Mouse (Mus musculus) forebrain, embryonic 12.5 days (tissue): ENCODE measurements around the gene S100a10. TPM values are rescaled to one million over a fixed set of nuclear protein-coding genes. Genes with fewer than 3 reads are reported as not detected.
"Not testable (repeated sequence)": the region's sequence is repeated elsewhere in the genome, so short reads cannot be mapped to it uniquely, and the experiment has no call there.

ENCODE experiments used
- ATAC-seq: fragments of 200-750 bp; cut with Nextera tagmentation; 2 replicates; pipeline ENCODE4 v1.8.0; 2017; ENCODE audit warnings: moderate TSS enrichment; ENCODE audit not compliant: low FRiP score
- H3K27ac ChIP-seq: fragments of 300-500 bp; sonication (generic); 2 replicates; pipeline ENCODE4 v1.5.1; 2016; ENCODE audit warnings: mild to moderate bottlenecking
- H3K27me3 ChIP-seq: fragments of 300-500 bp; sonication (generic); 2 replicates; pipeline ENCODE4 v1.6.1; 2016; ENCODE audit warnings: mild to moderate bottlenecking
- H3K36me3 ChIP-seq: fragments of 300-500 bp; sonication (generic); replicated peaks from 2 replicates; pipeline ENCODE4 v1.6.1; 2016; ENCODE audit warnings: mild to moderate bottlenecking
- H3K4me1 ChIP-seq: fragments of 300-500 bp; sonication (generic); 2 replicates; pipeline ENCODE4 v1.6.1; 2016
- H3K4me2 ChIP-seq: fragments of 300-500 bp; sonication (generic); 2 replicates; pipeline ENCODE4 v1.6.1; 2016; ENCODE audit warnings: mild to moderate bottlenecking, moderate library complexity
- H3K4me3 ChIP-seq: fragments of 300-500 bp; sonication (generic); replicated peaks from 2 replicates; pipeline ENCODE4 v1.5.1; 2016; ENCODE audit warnings: mild to moderate bottlenecking
- H3K9ac ChIP-seq: fragments of 300-500 bp; sonication (generic); 2 replicates; pipeline ENCODE4 v1.6.1; 2016; ENCODE audit warnings: mild to moderate bottlenecking
- H3K9me3 ChIP-seq: fragments of 300-500 bp; sonication (generic); 2 replicates; pipeline ENCODE4 v1.6.1; 2016
- WGBS: fragments of 180-500 bp; shearing (Covaris S2); methylation state at CpG from one replicate; pipeline ENCODE4 v1.1.7; 2016; 5-methylcytosine and 5-hydroxymethylcytosine counted together
- polyA plus RNA-seq: library from polyadenylated mRNA; unstranded; fragments of >200 nt; fragmentation: Nextera tagmentation; extraction: Ambion mirVana; gene quantifications from 2 replicates; pipeline ENCODE4 v1.2.1, GENCODE M21; 2016

S100a10 gene
- polyA plus RNA-seq, 1 experiment from 2014 or later, result 148 TPM

DNA sequence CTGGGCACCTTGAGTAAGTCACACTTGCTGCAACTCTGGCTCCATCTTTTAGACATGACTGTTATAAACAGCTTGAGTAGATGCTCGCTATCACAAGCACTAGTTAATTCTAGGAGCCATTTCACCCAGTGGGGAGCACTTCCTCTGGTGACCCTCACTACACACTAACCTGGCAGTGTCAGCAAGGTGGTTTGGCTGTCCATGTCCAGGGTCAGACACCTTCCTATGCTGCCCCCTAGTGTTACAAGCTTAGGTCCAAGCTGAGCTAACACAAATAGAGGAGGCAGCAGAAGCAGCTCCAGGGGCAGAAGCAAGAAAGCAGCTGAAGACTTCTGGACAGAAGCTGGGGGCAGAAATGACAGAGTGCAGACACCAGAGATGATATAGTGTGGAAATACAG, 38.6 kb downstream of the S100a10 start:
- no peak for ATAC-seq
- H3K9me3 ChIP-seq, result no peaks in the 10 kb centered on the region
- no peak overlapping the region for H3K27ac ChIP-seq
- 58% methylated on average over 1 of the region's 1 CpGs for WGBS
- H3K4me1 ChIP-seq, result peaks cover 6% of the 10 kb centered on the region
- H3K36me3 ChIP-seq, result no peaks in the 10 kb centered on the region
- H3K4me2 ChIP-seq, result no peak overlapping the region
- H3K4me3 ChIP-seq, result no peak overlapping the region
- H3K27me3 ChIP-seq, result 0 out of 2 replicates have a peak, but pooled peaks cover 4% of the 10 kb centered on the region
- H3K9ac ChIP-seq, result no peak overlapping the region

DNA sequence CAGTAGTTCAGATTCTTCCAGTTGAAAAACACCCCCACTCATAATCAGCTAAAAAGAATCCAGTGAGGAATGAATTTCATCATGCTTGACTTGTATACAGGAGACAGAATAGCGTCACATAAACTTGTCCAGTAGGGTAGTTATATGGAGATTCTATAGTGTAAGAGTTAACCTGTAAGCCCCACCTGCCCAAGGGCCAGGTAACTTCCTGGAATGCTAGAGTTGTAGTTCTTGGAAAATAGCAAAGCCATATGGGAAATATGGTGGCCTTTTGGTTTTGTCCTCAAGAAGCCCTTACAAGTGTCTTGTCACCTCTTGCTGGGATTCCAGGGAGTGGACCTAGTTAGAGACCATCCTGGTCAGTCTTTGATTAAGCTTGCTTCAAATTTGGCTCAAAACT, 41.8 kb downstream of the S100a10 start:
- 78% methylated on average over 1 of the region's 1 CpGs for WGBS
- Histone ChIP-seq H3K36me3 (no peaks in the 10 kb centered on the region), H3K4me2 (no peak overlapping the region), H3K27me3 (0 out of 2 replicates have a peak, but pooled peaks cover 4% of the 10 kb centered on the region), H3K4me3 (no peak overlapping the region), H3K9me3 (no peaks in the 10 kb centered on the region), H3K27ac (no peak overlapping the region), H3K4me1 (peaks cover 6% of the 10 kb centered on the region), H3K9ac (no peak overlapping the region)
- ATAC-seq, result no peak

DNA sequence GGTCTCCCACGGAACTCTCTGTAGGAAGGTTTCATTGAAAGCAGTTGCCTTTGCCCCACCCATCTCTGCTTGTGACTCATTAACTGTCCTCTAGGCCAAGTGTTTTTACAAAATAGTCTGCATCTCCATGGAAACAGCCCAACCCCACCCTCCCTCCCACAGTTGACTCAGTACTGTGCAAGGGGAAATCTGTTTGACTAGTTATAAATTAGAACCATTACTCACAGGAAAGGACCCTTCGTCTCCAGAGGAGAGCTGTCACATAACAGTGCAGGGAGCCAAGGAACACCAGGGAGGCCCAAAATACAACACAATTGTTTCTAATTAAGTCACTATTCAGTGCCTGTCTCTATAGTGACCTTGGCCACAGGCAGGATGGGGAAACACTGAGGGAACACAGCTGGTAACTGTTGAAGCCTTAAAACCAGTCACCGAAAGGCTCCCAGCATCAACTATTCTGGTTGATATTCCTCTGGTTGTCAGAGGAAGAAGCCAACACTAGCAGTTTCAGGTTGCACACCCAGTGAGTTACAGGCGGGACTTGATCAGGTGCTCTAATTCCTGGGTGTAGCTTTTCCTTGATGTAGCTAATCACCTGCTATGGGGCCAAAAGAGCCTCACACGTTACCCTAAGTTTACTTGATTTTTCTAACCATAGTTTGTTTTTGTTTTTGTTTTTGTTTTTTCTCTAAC, 42.5 kb downstream of the S100a10 start:
- Histone ChIP-seq H3K9ac (no peak overlapping the region), H3K36me3 (no peaks in the 10 kb centered on the region), H3K4me3 (no peak overlapping the region), H3K9me3 (no peaks in the 10 kb centered on the region), H3K27me3 (0 out of 2 replicates have a peak, but pooled peaks cover 4% of the 10 kb centered on the region), H3K4me2 (no peak overlapping the region), H3K4me1 (peaks cover 6% of the 10 kb centered on the region), H3K27ac (no peak overlapping the region)
- 39% methylated on average over 5 of the region's 5 CpGs for WGBS
- peak; percentile 63; the same call in 1 of the 2 replicates for ATAC-seq

DNA sequence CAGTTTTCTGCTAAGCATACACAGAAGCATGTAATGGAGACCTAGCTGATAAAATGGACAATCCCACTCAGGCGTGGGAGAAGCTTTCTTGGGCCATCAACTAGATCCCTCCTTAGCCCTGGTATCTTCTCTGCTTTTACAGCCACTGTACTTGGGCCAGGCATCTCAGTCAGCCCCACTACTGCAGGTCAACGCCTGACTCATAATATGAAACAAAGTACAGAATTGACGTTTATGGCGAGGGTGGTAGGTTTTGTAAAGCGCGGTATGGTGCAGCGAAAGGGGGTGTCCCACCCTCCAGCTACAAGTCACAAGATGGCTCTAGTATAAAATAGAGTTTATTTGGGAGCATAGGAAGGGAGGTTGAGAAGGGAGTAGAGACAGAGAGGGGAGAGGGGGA, 43.1 kb downstream of the S100a10 start:
- Histone ChIP-seq H3K27ac (no peak overlapping the region), H3K4me2 (no peak overlapping the region), H3K27me3 (0 out of 2 replicates have a peak, but pooled peaks cover 4% of the 10 kb centered on the region), H3K9ac (no peak overlapping the region), H3K4me1 (peaks cover 6% of the 10 kb centered on the region), H3K4me3 (no peak overlapping the region), H3K9me3 (no peaks in the 10 kb centered on the region), H3K36me3 (no peaks in the 10 kb centered on the region)
- ATAC-seq, result no peak
- 93% methylated on average over 7 of the region's 7 CpGs for WGBS

DNA sequence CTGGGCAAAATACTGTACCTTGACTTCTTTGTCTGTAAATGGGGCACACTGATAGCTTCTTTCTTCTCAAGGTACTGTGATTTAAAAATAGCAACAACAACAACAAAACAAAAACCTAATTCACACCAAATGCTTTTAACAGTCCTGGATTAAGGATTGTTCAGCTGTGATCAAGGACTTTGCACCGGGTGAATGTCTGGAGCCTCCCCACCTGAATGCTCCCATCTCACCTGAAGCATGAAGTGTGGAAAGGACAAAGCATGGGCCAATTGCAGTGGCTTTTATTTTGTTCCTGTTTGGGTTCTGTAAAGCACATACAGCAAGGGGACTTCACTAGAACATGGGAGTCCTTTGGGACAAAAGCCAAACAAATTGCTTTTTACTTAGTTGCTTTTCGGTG, 45.3 kb downstream of the S100a10 start:
- no peaks in the 10 kb centered on the region for H3K9me3 ChIP-seq
- no peaks in the 10 kb centered on the region for H3K36me3 ChIP-seq
- H3K27ac ChIP-seq, result no peak overlapping the region
- H3K9ac ChIP-seq, result no peak overlapping the region
- 0 out of 2 replicates have a peak, but pooled peaks cover 2% of the 10 kb centered on the region for H3K27me3 ChIP-seq
- peaks cover 6% of the 10 kb centered on the region for H3K4me1 ChIP-seq
- H3K4me2 ChIP-seq, result no peak overlapping the region
- no peak for ATAC-seq
- H3K4me3 ChIP-seq, result no peak overlapping the region
- WGBS, result 88% methylated on average over 2 of the region's 2 CpGs

DNA sequence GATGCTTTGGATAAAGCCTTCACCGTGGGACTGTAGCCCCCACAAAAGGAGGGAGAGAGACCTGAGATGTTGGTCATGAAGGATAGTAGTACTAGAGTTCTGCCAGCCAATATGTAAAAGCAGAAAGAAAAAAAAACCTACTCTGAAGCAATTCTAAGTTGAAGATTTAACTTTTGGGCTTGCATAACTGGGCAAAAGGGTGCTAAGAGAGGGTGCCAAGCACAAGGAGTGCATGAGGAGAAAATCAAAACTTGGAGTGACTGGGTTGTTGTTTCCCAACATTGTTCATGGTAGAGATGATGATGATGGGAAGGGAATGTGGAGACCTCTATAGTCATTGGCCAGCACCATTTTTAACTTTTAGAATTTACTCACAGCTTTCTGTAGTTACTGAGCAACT, 47.0 kb downstream of the S100a10 start:
- Histone ChIP-seq H3K4me2 (no peak overlapping the region), H3K27ac (no peak overlapping the region), H3K36me3 (no peaks in the 10 kb centered on the region), H3K9me3 (no peaks in the 10 kb centered on the region), H3K4me1 (peaks cover 6% of the 10 kb centered on the region), H3K9ac (no peak overlapping the region), H3K4me3 (no peak overlapping the region), H3K27me3 (no peaks in the 10 kb centered on the region)
- no peak for ATAC-seq
- WGBS, result 75% methylated on average over 1 of the region's 1 CpGs

DNA sequence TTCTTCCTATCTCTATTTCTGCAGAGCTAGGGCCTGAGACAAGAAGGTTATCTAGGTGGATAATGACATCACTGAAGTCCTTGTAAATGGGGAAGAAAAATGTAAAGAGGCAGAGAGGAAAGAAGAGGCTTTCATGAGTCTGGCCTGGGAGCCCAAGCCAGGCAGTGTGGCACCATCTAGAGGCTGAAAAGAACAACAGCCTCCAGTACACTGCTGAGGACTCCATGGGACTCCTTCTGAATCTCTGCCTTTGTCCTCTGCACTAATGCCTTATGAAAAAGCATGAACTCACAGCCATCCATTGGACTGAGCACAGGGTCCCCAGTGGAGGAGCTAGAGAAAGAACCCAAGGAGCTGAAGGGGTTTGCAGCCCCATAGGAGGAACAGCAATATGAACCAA, 54.1 kb downstream of the S100a10 start:
- peak; percentile 67; the same call in 1 of the 2 replicates for ATAC-seq
- H3K4me3 ChIP-seq, H3K4me1 ChIP-seq, H3K9me3 ChIP-seq, H3K4me2 ChIP-seq, H3K27ac ChIP-seq, H3K9ac ChIP-seq, H3K36me3 ChIP-seq, H3K27me3 ChIP-seq: not testable (repeated sequence)

Other genes with a start within 250 kb of the S100a10 start
- gene Hrnr, start 235.3 kb upstream of the S100a10 start, polyA plus RNA-seq, result not detected in 2 replicates
- not detected in 2 replicates for gene Rptn, start 161.4 kb upstream of the S100a10 start, polyA plus RNA-seq
- 0.54 and 0.55 TPM in 2 replicates for gene Tchh, start 112.8 kb upstream of the S100a10 start, polyA plus RNA-seq
- not detected in 2 replicates for gene Tchhl1, start 86.3 kb upstream of the S100a10 start, polyA plus RNA-seq
- 251 and 342 TPM in 2 replicates for gene S100a11, start 34.6 kb upstream of the S100a10 start, polyA plus RNA-seq
- not detected in 2 replicates for gene Tdpoz2, start 97.6 kb downstream of the S100a10 start, polyA plus RNA-seq
- gene Tdpoz1, start 121.2 kb downstream of the S100a10 start, polyA plus RNA-seq, result not detected in 2 replicates
- gene Gm37596, start 138.0 kb downstream of the S100a10 start, polyA plus RNA-seq, result not detected in 2 replicates
- not detected in 2 replicates for gene Gm5773, start 217.9 kb downstream of the S100a10 start, polyA plus RNA-seq
- not detected in 2 replicates for gene Tdpoz4, start 241.3 kb downstream of the S100a10 start, polyA plus RNA-seq